Mouse (Mus musculus) mouse embryonic stem cell (cell line): Measurements from ENCODE around the gene Vmn1r191.
"Not testable (repeated sequence)": the region's sequence is repeated elsewhere in the genome, so short reads cannot be mapped to it uniquely, and the experiment has no call there.

ENCODE experiments used
- in situ Hi-C, 2 experiments: fragments of 300-500 bp; cut with MboI; formaldehyde crosslinking; loops; 1 replicate in 1 of 2; 3 replicates in 1 of 2; pipeline ENCODE4 v1.14.3; 2019 to 2020; ENCODE audit warnings: low sequenced_read_pairs in 2 of 2, low pct_unique_long_range_greater_than_20kb in 1 of 2, mixed read lengths in 1 of 2; ENCODE audit not compliant: unreplicated experiment in 1 of 2

Gene Vmn1r191

GRCm38 (mm10) chr13:22183869-22184268, at the start of gene Vmn1r191:
Gene Vmn1r191 (minus strand): TSS chr13:22183969.
- in situ Hi-C loops, result no loop called here

GRCm38 (mm10) chr13:22223060-22223459, 39.3 kb upstream of the Vmn1r191 start, which contains the start of gene Vmn1r193:
Gene Vmn1r193 (minus strand): TSS chr13:22223160.
- in situ Hi-C loops, result not testable (repeated sequence)

- in situ Hi-C loops, result not testable (repeated sequence)
Observed at GRCm38 (mm10) chr13:22192756-22193155, 9.0 kb upstream of the Vmn1r191 start.

GRCm38 (mm10) chr13:22191041-22191440, 7.3 kb upstream of the Vmn1r191 start, which contains the start of gene Vmn1r192:
Gene Vmn1r192 (minus strand): TSS chr13:22191141.
- in situ Hi-C loops, result no loop called here

- in situ Hi-C loops, result no loop called here
Observed at GRCm38 (mm10) chr13:22190385-22190784, 6.6 kb upstream of the Vmn1r191 start.

GRCm38 (mm10) chr13:22189313-22189712, 5.5 kb upstream of the Vmn1r191 start:
- in situ Hi-C loops, result no loop called here

- in situ Hi-C loops, result no loop called here
Observed at GRCm38 (mm10) chr13:22168416-22168815, 15.4 kb downstream of the Vmn1r191 start.

GRCm38 (mm10) chr13:22136495-22137293, 47.1 kb downstream of the Vmn1r191 start:
- in situ Hi-C loops, result not testable (repeated sequence)
